Mouse (Mus musculus) stomach, postnatal 0 days (tissue): ENCODE results near the gene Tenm4.

ENCODE experiments used
- CTCF ChIP-seq: IDR thresholded peaks from 2 replicates; pipeline ENCODE4 v1.5.1; 2016; ENCODE audit warnings: antibody characterized with exemption, low read depth, mild to moderate bottlenecking, moderate library complexity
- EP300 ChIP-seq: optimal IDR thresholded peaks from 2 replicates; pipeline ENCODE3; 2016; ENCODE audit warnings: antibody characterized with exemption

GRCm38 (mm10) chr7:96705307-96706129 lies 534.5 kb downstream of the Tenm4 start:
- no peak for TF ChIP-seq EP300
- TF ChIP-seq CTCF = no peak
